Mouse (Mus musculus) bone marrow, adult 2 months (tissue): ENCODE measurements around the gene Alpl.

Source experiments
- CTCF ChIP-seq: fragments of 200-500 bp; IDR thresholded peaks from 2 replicates; pipeline ENCODE4 v1.5.1; 2011; ENCODE audit warnings: low read length, control low read depth; ENCODE audit not compliant: control insufficient read depth, insufficient read depth
- POLR2A ChIP-seq: fragments of 200-500 bp; IDR thresholded peaks from 2 replicates; pipeline ENCODE4 v1.6.1; 2011; ENCODE audit warnings: low read depth, mild to moderate bottlenecking, control low read depth, low read length, borderline replicate concordance; ENCODE audit not compliant: control insufficient read depth

GRCm38 (mm10) chr4:137705379-137705778, 90.8 kb downstream of the Alpl start:
- no peak for TF ChIP-seq CTCF
- no peak for TF ChIP-seq POLR2A
